Mouse (Mus musculus) embryo, embryonic 11 days (tissue): ENCODE measurements around the gene Kcna1.
A peak's percentile ranks its signal among the peaks of the same experiment; 100 is the strongest.

Experiments used
- DNase-seq: peaks from one replicate; pipeline ENCODE4 v3.0.0-alpha.2; 2015

The Kcna1 gene

GRCm38 (mm10) chr6:126646381-126646780 is at the start of gene Kcna1:
TSS of gene Kcna1 (minus strand) at chr6:126646384.
- no peak for DNase-seq

- DNase-seq: no peak
Measured at GRCm38 (mm10) chr6:126687120-126687519, 40.9 kb upstream of the Kcna1 start.

- DNase-seq: no peak
Measured at GRCm38 (mm10) chr6:126685135-126685534, 39.0 kb upstream of the Kcna1 start.

GRCm38 (mm10) chr6:126678961-126679360 is 32.8 kb upstream of the Kcna1 start:
- peak; percentile 28 for DNase-seq

GRCm38 (mm10) chr6:126667001-126667400 is 20.8 kb upstream of the Kcna1 start:
- DNase-seq: no peak

- DNase-seq: no peak
Measured at GRCm38 (mm10) chr6:126666091-126666490, 19.9 kb upstream of the Kcna1 start.

GRCm38 (mm10) chr6:126664569-126664968 is 18.4 kb upstream of the Kcna1 start:
- DNase-seq: no peak

- DNase-seq: no peak
Measured at GRCm38 (mm10) chr6:126657646-126658394, 11.6 kb upstream of the Kcna1 start.

- DNase-seq: no peak
Measured at GRCm38 (mm10) chr6:126653561-126653960, 7.4 kb upstream of the Kcna1 start.

GRCm38 (mm10) chr6:126645644-126646358 is 383 bp downstream of the Kcna1 start:
- DNase-seq: peak; percentile 90

- peak; percentile 39 for DNase-seq
Measured at GRCm38 (mm10) chr6:126645044-126645541, 1.1 kb downstream of the Kcna1 start.

- DNase-seq: peak; percentile 66
Measured at GRCm38 (mm10) chr6:126644181-126645043, 1.8 kb downstream of the Kcna1 start.

- no peak for DNase-seq
Measured at GRCm38 (mm10) chr6:126643341-126644055, 2.7 kb downstream of the Kcna1 start.

GRCm38 (mm10) chr6:126642856-126643321 is 3.3 kb downstream of the Kcna1 start:
- peak; percentile 82 for DNase-seq

- DNase-seq: no peak
Measured at GRCm38 (mm10) chr6:126628451-126628850, 17.7 kb downstream of the Kcna1 start.

GRCm38 (mm10) chr6:126618455-126618854 is 27.7 kb downstream of the Kcna1 start:
- no peak for DNase-seq

- no peak for DNase-seq
Measured at GRCm38 (mm10) chr6:126610746-126611145, 35.4 kb downstream of the Kcna1 start.

GRCm38 (mm10) chr6:126609193-126609947 is 36.8 kb downstream of the Kcna1 start:
- DNase-seq: no peak

GRCm38 (mm10) chr6:126601843-126602326 is 44.3 kb downstream of the Kcna1 start:
- no peak for DNase-seq

- no peak for DNase-seq
Measured at GRCm38 (mm10) chr6:126599201-126599995, 46.8 kb downstream of the Kcna1 start.
